Mouse (Mus musculus) gastrocnemius, postnatal 4 days (tissue): ENCODE measurements around the gene Scamp4. TPM values are rescaled to one million over a fixed set of nuclear protein-coding genes. Genes with fewer than 3 reads are reported as not detected.

ENCODE experiments used
- microRNA-seq: library from miRNA; unstranded; fragments of <30 nt; microRNA quantifications from one replicate; pipeline ENCODE4 v1.2.0, GENCODE M21; 2021
- total RNA-seq, 2 experiments: library from RNA; stranded (reverse); gene quantifications; 2 replicates each; pipeline ENCODE4 v1.2.3; 2021

Scamp4 gene
- total RNA-seq, 2 experiments from 2014 or later, result 27.4 to 27.9 TPM

Small RNA genes lying within 50 kb of the gene (microRNA-seq; reads per million reads assigned to microRNA genes)
- gene Mir6912, result not detected

Other genes with a start within 250 kb of the Scamp4 start
- gene Plk5, start 246.4 kb upstream of the Scamp4 start, total RNA-seq, result under 1 TPM in 1 of 2 experiments, not detected in 1; 0.34 TPM
- 10 to 100 TPM; 17.8 to 18.9 TPM for gene Mex3d, start 215.2 kb upstream of the Scamp4 start, total RNA-seq
- 100 to 1,000 TPM; 139 to 140 TPM for gene Mbd3, start 203.3 kb upstream of the Scamp4 start, total RNA-seq
- gene Uqcr11, start 196.0 kb upstream of the Scamp4 start, total RNA-seq, result 100 to 1,000 TPM; 640 to 657 TPM
- 10 to 100 TPM; 66.4 to 67.5 TPM for gene Tcf3, start 169.2 kb upstream of the Scamp4 start, total RNA-seq
- gene Onecut3, start 108.0 kb upstream of the Scamp4 start, total RNA-seq, result not detected
- gene Atp8b3, start 63.7 kb upstream of the Scamp4 start, total RNA-seq, result under 1 TPM; 0.05 TPM
- 10 to 100 TPM; 22.0 to 24.9 TPM for gene Rexo1, start 41.3 kb upstream of the Scamp4 start, total RNA-seq
- gene Klf16, start 25.6 kb upstream of the Scamp4 start, total RNA-seq, result 1 to 10 TPM; 7.5 to 8.5 TPM
- 10 to 100 TPM; 79.7 to 81.6 TPM for gene Abhd17a, start 12.5 kb upstream of the Scamp4 start, total RNA-seq
- gene Adat3, start within 50 bp of the Scamp4 start, total RNA-seq, result 1 to 10 TPM; 3.0 to 3.2 TPM
- gene Gm49322, start 3.1 kb downstream of the Scamp4 start, total RNA-seq, result 1 to 10 TPM; 1.1 to 1.7 TPM
- gene Csnk1g2, start 20.0 kb downstream of the Scamp4 start, total RNA-seq, result 100 to 1,000 TPM; 167 to 169 TPM
- gene Btbd2, start 54.2 kb downstream of the Scamp4 start, total RNA-seq, result 10 to 100 TPM; 50.7 to 50.8 TPM
- gene Mknk2, start 75.2 kb downstream of the Scamp4 start, total RNA-seq, result 100 to 1,000 TPM; 170 to 176 TPM
- 10 to 100 TPM; 24.0 to 25.4 TPM for gene Mob3a, start 99.1 kb downstream of the Scamp4 start, total RNA-seq
- 1 to 10 TPM; 8.3 to 8.4 TPM for gene Izumo4, start 99.3 kb downstream of the Scamp4 start, total RNA-seq
- gene Ap3d1, start 139.4 kb downstream of the Scamp4 start, total RNA-seq, result 10 to 100 TPM; 52.1 to 58.7 TPM
- 10 to 100 TPM; 50.5 to 61.2 TPM for gene Dot1l, start 152.3 kb downstream of the Scamp4 start, total RNA-seq
- 10 to 100 TPM; 47.1 to 55.8 TPM for gene Sf3a2, start 195.3 kb downstream of the Scamp4 start, total RNA-seq
- 10 to 100 TPM; 41.7 to 43.0 TPM for gene Plekhj1, start 195.8 kb downstream of the Scamp4 start, total RNA-seq
- under 1 TPM; 0.86 to 0.93 TPM for gene Amh, start 202.4 kb downstream of the Scamp4 start, total RNA-seq
- 100 to 1,000 TPM; 199 to 230 TPM for gene Jsrp1, start 210.6 kb downstream of the Scamp4 start, total RNA-seq
- 100 to 1,000 TPM; 785 to 853 TPM for gene Oaz1, start 223.8 kb downstream of the Scamp4 start, total RNA-seq
- 10 to 100 TPM; 21.5 to 22.1 TPM for gene Lingo3, start 241.2 kb downstream of the Scamp4 start, total RNA-seq